Mouse (Mus musculus) E14TG2a.4 (cell line): ENCODE results near the gene Mical3.

ENCODE experiments used
- H3K27me3 ChIP-seq: 2 replicates; pipeline ENCODE4 v1.6.1; 2014; ENCODE audit warnings: low read length, control low read depth; ENCODE audit not compliant: insufficient read depth
- H3K36me3 ChIP-seq: 2 replicates; pipeline ENCODE4 v1.6.1; 2014; ENCODE audit warnings: low read length, control low read depth; ENCODE audit not compliant: insufficient read depth
- H3K4me1 ChIP-seq: replicated peaks from 2 replicates; pipeline ENCODE4 v1.6.1; 2014; ENCODE audit warnings: low read depth, low read length, control low read depth
- H3K4me3 ChIP-seq: replicated peaks from 2 replicates; pipeline ENCODE4 v1.5.1; 2014; ENCODE audit warnings: mild to moderate bottlenecking, low read length
- H3K9me3 ChIP-seq: 2 replicates; pipeline ENCODE4 v1.6.1; 2014; ENCODE audit warnings: low read length, control low read depth
- CTCF ChIP-seq: conservative IDR thresholded peaks from 2 replicates; pipeline ENCODE4 v1.5.1; 2014; ENCODE audit warnings: low read length
- NANOG ChIP-seq: IDR thresholded peaks from 2 replicates; pipeline ENCODE4 v1.6.1; 2014; ENCODE audit warnings: borderline replicate concordance, low read length, mixed read lengths
- POU5F1 ChIP-seq: IDR thresholded peaks from 2 replicates; pipeline ENCODE4 v1.6.1; 2014; ENCODE audit warnings: low read length, borderline replicate concordance

Gene Mical3

GRCm38 (mm10) chr6:121076929-121077566 lies 53.8 kb downstream of the Mical3 start:
- Histone ChIP-seq H3K4me1 (peaks cover 38% of the 10 kb centered on the region), H3K36me3 (no peaks in the 10 kb centered on the region), H3K4me3 (no peak overlapping the region), H3K9me3 (no peaks in the 10 kb centered on the region), H3K27me3 (no peaks in the 10 kb centered on the region)
- TF ChIP-seq CTCF, result no peak
- TF ChIP-seq POU5F1, result no peak
- no peak for TF ChIP-seq NANOG

DNA sequence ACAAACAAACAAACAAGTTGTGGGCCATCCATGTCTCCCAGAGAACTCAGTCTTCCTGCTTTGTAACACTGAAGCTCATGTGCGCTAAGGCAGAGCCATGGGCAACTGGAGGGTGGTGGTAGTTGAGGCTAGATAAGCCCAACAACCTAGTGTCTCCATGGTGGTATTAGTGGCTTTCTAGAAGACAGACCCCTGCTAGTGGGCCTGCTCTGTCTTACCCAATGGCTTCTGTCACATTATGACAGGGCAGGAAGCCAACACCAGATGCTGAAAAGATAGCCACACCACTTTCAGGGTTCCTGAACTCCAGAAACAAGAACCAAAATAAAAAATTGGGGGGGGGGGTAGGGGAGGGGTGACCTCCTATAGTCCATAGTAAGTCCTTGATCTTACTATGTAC lies 55.0 kb downstream of the Mical3 start:
- Histone ChIP-seq H3K9me3 (no peaks in the 10 kb centered on the region), H3K4me3 (no peak overlapping the region), H3K27me3 (no peaks in the 10 kb centered on the region), H3K36me3 (no peaks in the 10 kb centered on the region), H3K4me1 (peaks cover 31% of the 10 kb centered on the region)
- TF ChIP-seq CTCF (no peak), POU5F1 (no peak), NANOG (no peak)

GRCm38 (mm10) chr6:121073312-121073711 lies 57.5 kb downstream of the Mical3 start:
- no peak overlapping the region for H3K4me3 ChIP-seq
- no peaks in the 10 kb centered on the region for H3K27me3 ChIP-seq
- no peak for TF ChIP-seq POU5F1
- TF ChIP-seq CTCF, result no peak
- no peak for TF ChIP-seq NANOG
- no peaks in the 10 kb centered on the region for H3K36me3 ChIP-seq
- no peaks in the 10 kb centered on the region for H3K9me3 ChIP-seq
- H3K4me1 ChIP-seq, result peaks cover 26% of the 10 kb centered on the region

DNA sequence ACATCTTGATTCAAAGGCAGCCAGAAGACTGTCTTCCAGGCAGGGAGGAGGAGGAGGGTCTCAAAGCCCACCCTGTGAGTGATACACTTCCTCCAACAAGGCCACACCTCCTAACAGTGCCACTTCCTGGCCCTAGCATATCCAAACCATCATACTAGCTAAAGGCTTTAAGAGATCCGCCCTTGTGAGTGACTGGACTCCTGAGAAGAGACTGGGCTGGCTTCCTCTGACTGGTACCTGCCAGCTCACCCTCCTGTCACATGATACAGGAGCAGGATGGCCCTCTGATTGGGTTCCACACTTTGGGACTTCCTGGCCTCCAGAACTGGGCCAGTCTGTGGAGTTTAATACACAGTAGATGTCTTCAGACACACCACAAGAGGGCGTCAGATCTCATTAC lies 58.2 kb downstream of the Mical3 start:
- no peak overlapping the region for H3K4me3 ChIP-seq
- H3K9me3 ChIP-seq, result no peaks in the 10 kb centered on the region
- H3K27me3 ChIP-seq, result no peaks in the 10 kb centered on the region
- H3K36me3 ChIP-seq, result no peaks in the 10 kb centered on the region
- H3K4me1 ChIP-seq, result peaks cover 32% of the 10 kb centered on the region
- TF ChIP-seq NANOG, result no peak
- no peak for TF ChIP-seq POU5F1
- TF ChIP-seq CTCF, result no peak; the same call in 1 of the 2 replicates

GRCm38 (mm10) chr6:121070584-121071230 lies 60.1 kb downstream of the Mical3 start:
- H3K36me3 ChIP-seq, result no peaks in the 10 kb centered on the region
- TF ChIP-seq NANOG (no peak), CTCF (no peak), POU5F1 (no peak)
- H3K4me1 ChIP-seq, result peaks cover 48% of the 10 kb centered on the region
- no peaks in the 10 kb centered on the region for H3K9me3 ChIP-seq
- no peak overlapping the region for H3K4me3 ChIP-seq
- H3K27me3 ChIP-seq, result no peaks in the 10 kb centered on the region

- H3K9me3 ChIP-seq, result no peaks in the 10 kb centered on the region
- H3K4me1 ChIP-seq, result peaks cover 62% of the 10 kb centered on the region
Observed at GRCm38 (mm10) chr6:121069156-121069555, 61.6 kb downstream of the Mical3 start.

GRCm38 (mm10) chr6:121068087-121068464 lies 62.7 kb downstream of the Mical3 start:
- H3K4me1 ChIP-seq, result peaks cover 66% of the 10 kb centered on the region
- TF ChIP-seq NANOG (no peak), CTCF (no peak), POU5F1 (no peak)
- H3K36me3 ChIP-seq, result no peaks in the 10 kb centered on the region
- H3K27me3 ChIP-seq, result no peaks in the 10 kb centered on the region
- H3K4me3 ChIP-seq, result no peak overlapping the region
- no peaks in the 10 kb centered on the region for H3K9me3 ChIP-seq

More at GRCm38 (mm10) chr6:121069156-121069555, 61.6 kb downstream of the Mical3 start:
- Histone ChIP-seq H3K4me3 (no peak overlapping the region), H3K36me3 (no peaks in the 10 kb centered on the region), H3K27me3 (no peaks in the 10 kb centered on the region)
- no peak for TF ChIP-seq CTCF
- TF ChIP-seq POU5F1, result no peak
- no peak for TF ChIP-seq NANOG

DNA sequence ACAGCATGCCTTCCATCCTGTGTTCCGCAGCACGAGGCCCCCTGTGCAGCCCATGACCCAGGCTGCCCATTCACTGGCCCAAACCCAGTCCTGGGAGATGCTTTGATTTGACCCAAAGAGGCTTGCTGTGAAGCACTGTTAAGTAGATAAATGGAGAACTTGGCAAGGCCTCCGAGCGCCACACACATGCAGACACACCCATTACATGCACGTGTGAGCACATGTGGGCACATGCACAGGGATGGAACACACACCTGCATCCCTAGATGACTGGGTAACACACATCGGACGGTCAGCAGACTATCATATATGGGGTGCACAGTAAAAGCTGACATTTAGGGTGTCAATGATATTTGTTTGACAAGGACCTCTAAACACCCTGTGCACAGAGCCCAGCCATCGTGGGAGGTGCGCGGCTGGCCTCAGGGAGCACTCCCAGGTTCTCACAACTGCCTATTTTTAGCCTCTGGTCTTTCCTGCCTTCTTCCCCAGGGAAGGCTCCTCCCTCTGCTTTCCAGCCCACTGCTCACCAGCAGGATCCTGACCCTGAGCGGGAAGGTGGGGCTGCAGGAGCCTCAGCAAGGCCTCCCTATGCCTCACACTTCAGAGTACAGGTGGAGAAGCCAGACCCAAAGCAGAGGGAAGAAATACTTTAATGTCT lies 63.2 kb downstream of the Mical3 start:
- H3K27me3 ChIP-seq, result no peaks in the 10 kb centered on the region
- H3K4me1 ChIP-seq, result peaks cover 65% of the 10 kb centered on the region
- TF ChIP-seq POU5F1 (no peak), CTCF (no peak), NANOG (no peak)
- H3K4me3 ChIP-seq, result no peak overlapping the region
- no peaks in the 10 kb centered on the region for H3K9me3 ChIP-seq
- no peaks in the 10 kb centered on the region for H3K36me3 ChIP-seq
